Mouse (Mus musculus): ENCODE measurements around the gene Ago4. TPM values are rescaled to one million over a fixed set of nuclear protein-coding genes. Genes with fewer than 3 reads are reported as not detected.
A peak's percentile ranks its signal among the peaks of the same experiment; 100 is the strongest.

Gene Ago4
- total RNA-seq, 2 experiments from 2014 or later = 0.45 to 0.84 TPM

DNA sequence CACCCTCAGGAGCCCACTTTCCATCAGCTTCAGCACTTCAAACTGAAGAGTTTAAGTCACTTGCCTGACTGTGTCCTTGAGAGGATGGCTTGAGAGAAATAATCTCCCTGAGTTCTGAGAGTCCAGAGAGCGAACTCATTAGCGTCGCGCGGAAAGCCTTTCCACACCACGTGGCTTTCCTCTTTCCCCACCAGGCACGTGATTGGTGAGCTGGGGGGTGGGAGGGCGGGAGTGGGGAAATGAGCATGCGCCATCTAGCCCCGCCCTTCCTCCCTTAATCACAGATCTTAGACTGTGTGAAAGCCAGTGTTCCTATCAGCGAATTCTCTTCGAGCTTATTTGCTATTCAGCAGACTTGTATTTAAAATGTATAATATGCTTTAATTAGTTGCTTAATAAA lies 50.3 kb downstream of the Ago4 start:
- no peak for ATAC-seq (replicated peaks; ENCODE audit: low FRiP score, poor library complexity, severe bottlenecking)

DNA sequence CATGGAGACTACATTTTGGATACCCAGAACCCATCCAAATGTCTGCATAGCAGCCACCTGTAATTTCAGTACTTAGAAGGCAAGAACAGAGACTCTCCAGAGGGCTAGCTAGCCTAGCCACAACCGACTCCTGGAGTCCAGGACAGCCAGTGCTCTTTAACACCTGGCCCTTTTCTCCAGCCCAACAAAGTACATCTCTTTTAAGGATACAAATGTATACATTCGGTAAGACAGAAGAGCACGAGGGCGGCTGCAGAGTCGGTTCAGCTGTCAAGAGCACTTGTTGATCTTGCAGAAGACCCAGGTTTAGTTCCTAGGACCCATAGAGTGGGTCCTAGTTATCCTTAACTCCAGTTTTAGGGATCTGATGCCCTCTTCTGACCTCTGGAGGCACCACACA lies 51.8 kb downstream of the Ago4 start:
- ATAC-seq (replicated peaks; ENCODE audit: low FRiP score, poor library complexity, severe bottlenecking) = no peak

DNA sequence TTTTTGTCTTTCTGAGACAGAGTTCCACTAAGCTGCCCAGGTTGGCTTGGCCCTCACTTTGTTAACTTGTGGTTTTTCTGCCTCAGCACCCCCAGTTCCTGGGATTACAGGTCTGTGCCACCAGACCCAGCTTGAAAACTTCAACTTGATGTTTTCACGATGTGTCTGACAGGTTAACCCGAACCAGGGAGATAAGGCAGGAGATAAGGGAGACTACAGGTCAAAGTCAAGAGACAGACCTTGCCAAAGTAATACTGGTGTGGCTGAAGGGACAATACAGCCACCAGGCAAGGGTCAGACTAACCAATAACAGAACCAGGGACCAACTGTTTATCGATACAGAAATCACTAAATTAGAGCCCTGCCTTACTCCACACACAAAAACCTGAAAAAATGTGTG lies 53.0 kb downstream of the Ago4 start:
- no peak for ATAC-seq (replicated peaks; ENCODE audit: low FRiP score, poor library complexity, severe bottlenecking)

DNA sequence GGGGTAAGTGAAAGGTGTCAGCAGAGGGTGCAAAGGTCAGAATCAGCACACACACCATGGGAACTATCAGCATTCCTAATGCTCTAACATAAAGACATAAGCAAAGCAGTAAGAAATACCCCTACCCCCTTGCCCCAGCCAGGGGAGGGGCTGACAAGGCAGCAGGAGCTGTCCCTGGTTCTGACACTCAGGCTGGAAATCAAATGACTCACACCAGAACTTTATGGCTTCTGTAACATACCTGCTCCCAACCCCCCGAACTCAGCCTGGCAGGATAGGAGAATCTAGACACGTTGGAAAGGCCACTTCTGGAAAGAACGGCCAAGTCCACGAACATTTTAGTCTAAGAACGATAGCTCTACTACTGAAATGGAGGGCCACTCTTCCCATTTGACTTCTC lies 60.2 kb downstream of the Ago4 start:
- ATAC-seq (replicated peaks; ENCODE audit: low FRiP score, poor library complexity, severe bottlenecking) = no peak

DNA sequence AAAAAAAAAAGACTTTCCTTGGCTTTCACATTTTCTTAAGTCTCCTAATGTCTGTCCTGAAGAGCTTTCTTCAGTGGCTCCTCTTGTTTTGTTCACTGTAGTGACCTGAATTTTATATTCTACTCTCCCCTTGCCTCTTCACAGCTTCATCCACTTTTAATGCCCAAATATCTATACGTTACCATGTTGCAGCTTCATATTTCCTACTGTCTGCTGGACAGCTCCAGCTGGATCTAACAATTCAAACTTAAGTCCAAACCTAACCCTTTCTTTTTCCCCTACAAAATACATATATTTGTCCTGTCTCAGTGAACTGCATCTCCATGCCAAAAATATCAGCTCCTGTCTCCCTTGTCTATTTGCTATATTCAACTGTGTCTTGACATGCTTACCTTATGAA lies 63.9 kb downstream of the Ago4 start:
- no peak for ATAC-seq (replicated peaks; ENCODE audit: low FRiP score, poor library complexity, severe bottlenecking)

DNA sequence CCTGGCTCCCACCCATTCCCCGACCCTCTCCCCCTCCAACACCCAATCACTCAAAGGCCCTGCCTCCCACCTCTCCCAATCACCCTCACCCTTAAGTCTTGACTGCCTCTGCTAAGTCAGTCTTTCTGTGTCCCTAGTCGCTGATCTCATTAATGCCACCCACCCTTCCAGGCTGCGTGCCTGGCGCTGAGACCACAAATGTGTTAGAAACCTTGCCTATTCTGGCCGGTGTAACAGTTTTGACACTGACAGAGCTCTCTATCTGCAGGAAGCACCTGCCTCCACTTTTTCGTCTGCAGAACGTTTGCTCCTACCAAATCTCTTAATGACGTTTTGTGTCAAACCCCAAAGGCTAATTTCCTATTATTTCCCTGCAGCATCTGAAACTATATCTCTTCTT lies 64.3 kb downstream of the Ago4 start:
- no peak for ATAC-seq (replicated peaks; ENCODE audit: low FRiP score, poor library complexity, severe bottlenecking)

DNA sequence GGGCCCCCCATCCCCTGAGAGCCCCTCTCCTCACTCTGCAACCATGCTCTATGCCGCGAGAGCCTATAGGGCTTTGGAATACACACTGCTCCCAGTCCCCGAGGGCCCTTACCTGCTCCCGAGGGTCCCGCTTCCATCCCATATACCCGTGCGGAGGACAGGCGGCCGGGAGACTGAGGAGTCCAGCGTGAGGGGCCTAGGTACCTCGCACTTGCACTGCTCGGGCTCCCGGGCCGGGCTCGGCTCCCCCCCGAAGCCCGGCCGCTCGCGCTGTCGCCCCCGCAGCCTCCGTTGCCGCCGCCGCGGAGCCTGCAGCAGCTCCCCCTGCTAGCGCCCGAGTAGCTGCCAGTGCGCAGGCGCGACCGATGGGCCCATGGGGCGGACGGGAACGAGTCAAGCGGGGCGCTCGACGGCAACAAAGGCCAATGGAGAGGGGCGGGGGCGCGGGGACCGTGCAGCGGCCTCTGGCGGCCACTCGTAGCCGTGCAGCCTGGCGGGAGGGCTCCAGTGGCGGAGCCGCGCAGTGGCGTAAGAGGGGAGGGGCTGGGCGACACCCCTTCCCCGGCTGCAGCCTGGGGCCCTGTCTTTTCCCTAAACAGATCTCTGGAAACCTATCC lies 64.9 kb downstream of the Ago4 start, which contains the start of gene Ago1:
Gene Ago1 (minus strand): TSS at position 299 of the 617 bp plus-strand sequence.
- ATAC-seq (replicated peaks; ENCODE audit: low FRiP score, poor library complexity, severe bottlenecking) = peak; percentile 96

DNA sequence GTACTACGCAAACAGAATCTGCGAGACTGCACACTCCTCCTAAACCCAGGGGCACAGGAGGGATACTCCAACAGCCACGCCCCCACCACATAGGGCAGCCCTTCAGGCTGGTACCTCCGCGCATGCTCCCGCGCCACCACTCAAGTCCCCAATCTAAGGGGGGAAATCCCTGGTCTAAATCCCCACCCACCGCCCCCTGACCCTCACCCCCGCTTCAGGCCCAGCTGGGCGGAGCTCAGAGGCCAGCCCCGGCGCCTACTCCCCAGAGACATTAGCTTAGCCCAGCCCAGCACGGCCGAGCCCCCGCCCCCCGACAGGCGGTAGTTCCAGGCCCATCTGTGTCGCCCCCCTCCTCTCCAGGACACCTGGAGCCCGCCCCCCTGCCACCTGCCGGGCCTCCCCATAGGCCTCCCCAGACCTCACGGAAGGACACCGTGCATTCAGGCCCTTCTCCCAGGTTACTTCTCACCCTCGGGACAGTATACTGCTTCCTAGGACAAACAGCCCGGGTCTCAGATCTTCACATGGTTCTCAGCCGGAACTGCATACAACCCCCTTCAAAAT lies 65.5 kb downstream of the Ago4 start:
- 0 out of 2 replicates have a peak, but pooled peaks have one; percentile 17 for ATAC-seq (replicated peaks; ENCODE audit: low FRiP score, poor library complexity, severe bottlenecking)

DNA sequence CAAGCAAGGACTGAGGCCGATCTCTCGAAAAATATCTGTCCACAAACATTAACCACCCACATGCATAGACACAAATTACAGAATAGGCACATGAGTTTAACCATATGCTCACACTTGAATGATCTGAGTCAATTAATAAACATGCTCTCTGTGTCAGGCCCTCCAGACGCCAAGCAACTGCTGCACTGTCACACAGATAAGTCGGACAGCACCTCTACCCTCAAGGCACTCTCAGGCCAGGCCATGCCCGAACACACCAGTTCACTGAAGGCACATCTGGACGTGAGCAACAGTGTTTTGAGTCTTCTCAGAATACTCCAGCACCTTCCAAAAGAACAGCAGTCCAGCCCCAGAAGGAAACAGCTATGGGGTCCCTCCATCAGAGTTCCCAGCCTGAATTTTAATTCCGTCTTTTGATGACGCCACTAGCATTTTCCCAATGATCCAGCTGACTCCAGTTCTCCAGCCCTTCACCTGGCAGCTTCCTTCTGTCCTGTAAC lies 67.0 kb downstream of the Ago4 start:
- no peak for ATAC-seq (replicated peaks; ENCODE audit: low FRiP score, poor library complexity, severe bottlenecking)

DNA sequence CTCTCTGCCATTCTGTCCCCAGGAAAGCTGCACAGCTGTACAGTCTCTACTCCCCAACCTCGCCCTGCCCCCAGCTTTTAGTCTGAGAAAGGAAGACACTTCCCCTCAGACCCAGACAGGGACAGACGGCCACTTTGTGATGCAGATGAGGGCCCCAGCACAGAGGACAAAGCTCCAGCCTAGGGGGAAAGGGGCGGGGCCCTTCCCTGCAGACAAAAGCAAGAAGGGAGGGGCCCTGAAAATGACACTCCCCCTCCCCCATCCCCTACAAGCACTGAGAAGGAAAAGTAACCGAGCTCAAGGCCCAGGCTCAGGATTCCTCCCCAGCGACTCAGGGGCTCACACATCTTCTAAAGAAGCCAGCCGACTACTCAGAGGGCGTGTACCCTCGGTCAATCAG lies 67.4 kb downstream of the Ago4 start:
- ATAC-seq (replicated peaks; ENCODE audit: low FRiP score, poor library complexity, severe bottlenecking) = no peak

DNA sequence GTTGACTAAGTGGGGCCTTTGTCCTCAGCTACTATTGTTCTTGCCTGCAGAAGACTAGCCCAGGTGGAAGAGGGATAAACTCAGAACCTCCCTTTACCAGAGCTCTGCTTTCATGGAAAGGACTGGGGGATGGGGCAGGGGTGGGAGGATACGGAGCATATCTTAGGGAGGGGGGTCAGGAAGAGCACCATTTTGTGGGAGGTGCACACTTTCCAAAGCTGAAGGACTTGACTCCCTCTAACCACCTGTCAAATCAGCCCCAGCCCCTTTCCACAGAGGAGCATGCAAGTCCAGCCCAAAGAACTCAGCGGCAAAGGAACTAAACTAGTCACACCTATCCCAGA lies 68.4 kb downstream of the Ago4 start:
- ATAC-seq (replicated peaks; ENCODE audit: low FRiP score, poor library complexity, severe bottlenecking) = no peak

DNA sequence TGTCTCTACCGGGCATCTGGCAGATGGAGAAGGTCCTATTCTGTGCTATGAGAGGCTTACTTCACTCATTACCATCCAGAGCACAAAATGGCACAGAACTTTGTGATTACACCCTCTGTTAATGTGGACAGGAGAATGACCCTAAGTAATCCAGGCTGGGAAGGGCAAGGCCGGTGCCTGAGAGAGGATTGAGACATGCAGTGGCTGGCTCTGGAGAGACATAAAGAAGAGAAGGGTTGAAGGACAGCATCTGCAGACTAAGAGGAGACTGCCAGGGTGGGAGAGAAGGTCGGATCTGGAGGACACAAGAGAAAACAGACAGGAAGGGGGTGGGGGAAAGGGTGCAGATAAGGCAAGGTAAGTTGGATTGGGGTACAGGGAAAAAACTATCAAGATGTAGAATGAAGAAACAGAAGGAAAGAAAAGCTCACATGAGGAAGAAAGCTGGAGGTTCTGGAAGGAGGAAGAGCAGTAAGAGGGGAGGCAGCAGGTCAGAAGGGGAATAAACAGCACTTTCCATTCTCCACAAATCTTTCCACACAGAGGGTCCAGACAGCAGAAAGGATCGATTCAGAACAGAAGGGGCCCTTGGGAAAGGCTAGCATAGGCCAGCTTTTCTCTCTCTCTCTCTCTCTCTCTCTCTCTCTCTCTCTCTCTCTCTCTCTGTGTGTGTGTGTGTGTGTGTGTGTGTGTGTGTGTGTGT lies 68.9 kb downstream of the Ago4 start:
- ATAC-seq (replicated peaks; ENCODE audit: low FRiP score, poor library complexity, severe bottlenecking) = no peak

DNA sequence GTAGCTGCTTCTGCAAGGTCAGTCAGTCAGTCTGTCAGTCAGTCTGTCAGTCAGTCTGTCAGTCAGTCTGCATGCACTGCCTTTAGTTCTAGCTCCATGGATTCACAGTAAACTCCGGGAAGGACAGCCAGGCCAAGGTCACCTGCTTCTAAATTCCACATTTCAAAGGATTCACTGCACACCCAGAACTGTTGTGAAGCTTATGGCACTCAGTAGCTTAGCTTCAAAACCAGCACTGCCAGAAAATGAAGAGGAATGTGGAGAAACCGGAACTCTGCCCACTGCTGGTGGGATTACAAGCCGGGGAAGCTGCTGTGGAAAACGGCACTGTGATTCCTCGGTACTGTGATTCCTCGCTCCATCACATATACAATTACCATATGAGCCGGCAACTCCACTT lies 77.8 kb downstream of the Ago4 start:
- no peak for ATAC-seq (replicated peaks; ENCODE audit: low FRiP score, poor library complexity, severe bottlenecking)

DNA sequence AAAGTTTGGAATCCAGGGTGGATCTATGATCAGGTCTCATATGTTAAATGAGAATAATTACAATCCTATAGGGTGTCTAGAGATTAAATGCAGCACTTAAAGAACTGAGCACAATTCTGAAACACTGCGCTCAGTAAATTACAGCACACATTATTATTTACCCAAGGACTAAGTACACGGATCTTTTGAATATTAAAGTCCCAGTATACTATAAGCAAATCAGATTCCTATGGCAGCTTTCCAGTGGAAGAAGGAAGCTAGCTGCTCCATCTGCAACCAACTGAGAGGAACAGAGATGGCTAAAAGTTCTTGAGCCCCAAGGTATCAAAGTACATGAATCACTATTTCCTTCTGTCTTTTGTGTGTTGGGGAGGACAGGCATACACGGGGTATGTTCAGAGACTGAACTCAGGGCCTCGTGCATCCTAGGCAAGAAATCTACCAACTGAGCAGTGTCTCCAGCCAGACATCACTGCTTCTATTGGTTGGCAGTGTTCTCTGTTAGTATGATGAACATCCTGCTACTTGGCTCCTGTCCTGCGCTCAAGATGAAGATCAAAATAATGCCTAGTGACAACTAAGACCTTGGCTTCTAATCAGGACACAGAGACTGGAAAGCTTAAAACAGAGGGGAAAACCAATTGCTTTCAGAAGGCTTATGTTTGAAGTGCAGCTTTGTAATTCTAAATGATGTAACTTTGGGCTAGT lies 78.6 kb downstream of the Ago4 start:
- ATAC-seq (replicated peaks; ENCODE audit: low FRiP score, poor library complexity, severe bottlenecking) = no peak

DNA sequence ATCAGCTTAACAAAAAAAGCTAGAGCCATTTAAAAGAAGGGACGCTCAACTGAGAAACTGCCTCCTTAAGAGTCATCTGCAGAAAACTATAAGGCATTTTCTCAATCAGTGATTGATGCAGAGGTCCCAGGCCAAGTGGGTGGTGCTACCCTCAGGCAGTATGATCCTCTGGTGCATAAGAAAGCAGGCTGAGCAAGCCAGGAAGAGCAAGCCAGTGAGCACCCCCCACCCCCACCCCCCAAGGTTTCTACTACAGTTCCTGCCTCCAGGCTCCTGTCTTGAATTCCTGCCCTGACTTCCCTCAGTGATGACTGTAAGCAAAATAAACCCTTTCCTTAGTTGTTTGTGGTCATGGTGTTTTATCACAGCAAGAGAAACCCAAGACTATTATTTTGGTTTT lies 83.0 kb downstream of the Ago4 start:
- ATAC-seq (replicated peaks; ENCODE audit: low FRiP score, poor library complexity, severe bottlenecking) = no peak

DNA sequence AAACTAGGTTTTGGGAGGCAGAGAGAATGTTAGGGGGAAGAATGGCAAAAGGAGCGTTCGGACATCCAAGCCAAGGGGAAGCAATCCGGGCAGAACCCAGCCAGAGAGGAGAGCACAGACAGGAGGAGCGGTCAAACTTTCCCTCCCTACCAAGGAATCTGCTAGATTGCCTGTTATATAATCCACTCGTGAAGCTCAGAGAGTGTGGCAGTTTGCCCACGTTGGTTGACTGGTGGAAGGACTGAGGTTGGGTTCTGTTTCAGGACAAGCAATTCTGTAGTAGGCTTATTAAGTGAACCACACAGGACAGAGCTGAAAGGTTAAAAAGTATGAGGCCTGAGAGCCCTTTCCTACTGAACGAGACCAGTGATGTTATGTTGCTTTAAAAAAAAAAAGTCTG lies 86.1 kb downstream of the Ago4 start:
- no peak for ATAC-seq (replicated peaks; ENCODE audit: low FRiP score, poor library complexity, severe bottlenecking)

DNA sequence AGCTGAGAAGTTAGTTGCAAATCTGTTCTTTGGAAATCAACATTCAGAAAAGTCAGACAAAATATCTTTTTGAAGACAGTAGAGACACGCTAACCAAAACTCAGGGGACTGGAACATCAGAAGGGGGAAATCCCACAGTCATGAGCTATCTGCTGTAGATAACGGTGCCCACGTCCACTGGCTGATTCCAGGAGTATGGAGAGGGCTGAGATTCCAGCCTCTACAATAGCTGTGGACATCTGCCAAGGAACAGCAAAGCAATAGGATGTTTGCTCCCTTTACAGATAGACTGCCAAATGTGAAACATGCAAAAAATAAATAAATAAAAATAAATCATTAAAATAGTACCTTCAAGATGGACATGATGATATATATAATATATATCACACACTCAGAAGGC lies 88.7 kb downstream of the Ago4 start:
- ATAC-seq (replicated peaks; ENCODE audit: low FRiP score, poor library complexity, severe bottlenecking) = no peak
